Mouse (Mus musculus) intestine, postnatal 0 days (tissue): ENCODE data around the gene Ikbke. TPM values are rescaled to one million over a fixed set of nuclear protein-coding genes. Genes with fewer than 3 reads are reported as not detected.
A peak's percentile ranks its signal among the peaks of the same experiment; 100 is the strongest.

Experiments
- ATAC-seq: fragments of 200-750 bp; cut with Nextera tagmentation; 2 replicates; pipeline ENCODE4 v1.8.0; 2017; ENCODE audit warnings: mild to moderate bottlenecking, moderate TSS enrichment, moderate library complexity
- H3K27ac ChIP-seq: fragments of 300-500 bp; sonication (generic); 2 replicates; pipeline ENCODE4 v1.5.1; 2014; ENCODE audit warnings: mild to moderate bottlenecking, low read depth, low read length, moderate library complexity
- H3K27me3 ChIP-seq: fragments of 300-500 bp; sonication (generic); replicated peaks from 2 replicates; pipeline ENCODE4 v1.6.1; 2014; ENCODE audit warnings: low read length, mixed read lengths; ENCODE audit not compliant: control insufficient read depth, insufficient read depth
- H3K36me3 ChIP-seq: fragments of 300-500 bp; sonication (generic); 2 replicates; pipeline ENCODE4 v1.6.1; 2014; ENCODE audit warnings: mild to moderate bottlenecking, moderate library complexity; ENCODE audit not compliant: control insufficient read depth, insufficient read depth
- H3K4me1 ChIP-seq: fragments of 300-500 bp; sonication (generic); replicated peaks from 2 replicates; pipeline ENCODE4 v1.6.1; 2014; ENCODE audit warnings: antibody characterized with exemption, low read length, mixed read lengths; ENCODE audit not compliant: control insufficient read depth, insufficient read depth
- H3K4me2 ChIP-seq: fragments of 300-500 bp; sonication (generic); replicated peaks from 2 replicates; pipeline ENCODE4 v1.6.1; 2014; ENCODE audit warnings: low read depth, mild to moderate bottlenecking, moderate library complexity
- H3K4me3 ChIP-seq: fragments of 300-500 bp; sonication (generic); 2 replicates; pipeline ENCODE4 v1.5.1; 2014; ENCODE audit warnings: low read depth, low read length
- H3K9ac ChIP-seq: fragments of 300-500 bp; sonication (generic); 2 replicates; pipeline ENCODE4 v1.6.1; 2014; ENCODE audit warnings: mild to moderate bottlenecking, low read depth, low read length
- H3K9me3 ChIP-seq: fragments of 300-500 bp; sonication (generic); 2 replicates; pipeline ENCODE4 v1.6.1; 2016; ENCODE audit warnings: mixed run types; ENCODE audit not compliant: control insufficient read depth
- CTCF ChIP-seq: sonication (generic); IDR thresholded peaks from 2 replicates; pipeline ENCODE4 v1.5.1; 2016; ENCODE audit warnings: low read depth, mild to moderate bottlenecking, control low read depth, antibody characterized with exemption, moderate library complexity
- WGBS: fragments of 180-500 bp; shearing (Covaris S2); extraction: QIAGEN DNeasy Blood & Tissue Kit; methylation state at CpG from one replicate; pipeline ENCODE4 v1.1.7; 2014; 5-methylcytosine and 5-hydroxymethylcytosine counted together
- polyA plus RNA-seq: library from polyadenylated mRNA; unstranded; fragments of >200 nt; fragmentation: Nextera tagmentation; extraction: Ambion mirVana; gene quantifications from 2 replicates; pipeline ENCODE4 v1.2.1, GENCODE M21; 2015

Ikbke gene
- polyA plus RNA-seq, 1 experiment from 2014 or later, result 8.3 TPM

DNA sequence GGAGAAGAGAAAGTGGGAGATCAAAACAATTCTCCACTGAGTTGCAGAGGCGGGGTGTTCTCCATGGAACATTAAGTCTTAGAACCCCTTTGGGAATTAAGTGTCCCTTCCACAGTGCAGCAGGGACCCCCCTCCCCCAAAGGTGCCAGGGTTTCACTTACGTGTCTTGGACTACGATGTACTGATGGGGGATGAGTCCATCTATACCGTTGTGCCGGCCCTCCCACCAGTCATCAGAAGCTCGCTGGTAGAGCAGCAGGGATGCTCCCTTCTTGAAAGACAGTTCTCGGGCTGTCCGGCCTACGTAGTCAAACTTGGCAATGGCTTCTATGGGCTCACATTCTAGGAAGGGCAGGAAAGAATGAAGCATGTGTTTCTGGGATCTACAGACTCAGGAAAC lies 18.8 kb upstream of the Ikbke start:
- no peaks in the 10 kb centered on the region for H3K9me3 ChIP-seq
- no peak overlapping the region for H3K9ac ChIP-seq
- H3K4me2 ChIP-seq, result no peak overlapping the region
- WGBS, result 95% methylated on average over 9 of the region's 9 CpGs
- no peak for ATAC-seq
- no peak for TF ChIP-seq CTCF
- H3K4me3 ChIP-seq, result no peak overlapping the region
- peaks cover 25% of the 10 kb centered on the region; the same call in 1 of the 2 replicates for H3K36me3 ChIP-seq
- H3K27ac ChIP-seq, result no peak overlapping the region
- H3K27me3 ChIP-seq, result no peaks in the 10 kb centered on the region
- no peaks in the 10 kb centered on the region for H3K4me1 ChIP-seq

DNA sequence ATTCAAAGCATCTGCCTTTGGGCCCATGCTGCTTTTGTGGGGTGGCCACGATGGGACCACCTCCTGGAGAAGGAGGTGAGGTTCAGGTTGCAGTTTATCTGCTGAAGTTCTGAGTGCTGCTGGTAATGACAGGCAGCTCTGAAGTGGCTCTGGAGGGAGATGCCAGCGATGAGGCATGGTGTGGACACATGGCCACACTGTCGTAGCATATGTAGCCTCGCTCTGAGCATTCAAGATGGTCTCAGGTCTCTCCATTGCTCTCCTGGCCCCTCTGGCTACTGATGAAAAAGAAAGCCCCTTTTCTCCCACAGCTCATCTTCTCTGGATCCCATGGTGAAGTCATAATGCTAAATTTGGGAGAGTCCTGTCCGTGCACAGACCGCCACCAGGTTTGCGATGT lies 17.3 kb upstream of the Ikbke start:
- Histone ChIP-seq H3K4me3 (no peak overlapping the region), H3K27ac (no peak overlapping the region), H3K36me3 (peaks cover 25% of the 10 kb centered on the region; the same call in 1 of the 2 replicates), H3K9me3 (no peaks in the 10 kb centered on the region), H3K27me3 (no peaks in the 10 kb centered on the region), H3K9ac (no peak overlapping the region), H3K4me1 (no peaks in the 10 kb centered on the region), H3K4me2 (no peak overlapping the region)
- WGBS, result 90% methylated on average over 7 of the region's 7 CpGs
- no peak for ATAC-seq
- no peak for TF ChIP-seq CTCF

DNA sequence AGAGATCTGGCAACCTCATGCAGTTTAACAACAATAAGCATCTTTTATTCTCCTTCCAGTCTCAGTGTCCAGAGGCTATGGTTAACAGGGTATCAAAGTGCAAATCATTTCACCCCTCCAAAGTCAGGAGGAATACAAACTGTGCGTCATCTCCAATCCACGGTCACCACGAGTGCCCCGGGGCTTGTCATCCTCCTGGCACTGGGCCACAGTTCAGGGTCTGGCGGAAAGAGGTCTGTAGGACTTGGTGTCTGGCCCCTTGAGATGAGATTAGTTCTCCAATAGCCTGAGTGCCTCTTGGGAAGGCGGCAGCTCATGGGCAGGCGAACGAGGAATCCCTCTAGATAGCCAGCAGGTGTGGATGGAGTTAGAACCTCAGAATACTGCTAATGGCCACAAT lies 15.8 kb upstream of the Ikbke start:
- no peaks in the 10 kb centered on the region for H3K9me3 ChIP-seq
- WGBS, result 74% methylated on average over 8 of the region's 8 CpGs
- peaks cover 28% of the 10 kb centered on the region; the same call in 1 of the 2 replicates for H3K36me3 ChIP-seq
- H3K4me1 ChIP-seq, result no peaks in the 10 kb centered on the region
- H3K4me2 ChIP-seq, result no peak overlapping the region
- H3K27me3 ChIP-seq, result no peaks in the 10 kb centered on the region
- no peak overlapping the region for H3K9ac ChIP-seq
- H3K4me3 ChIP-seq, result no peak overlapping the region
- no peak for TF ChIP-seq CTCF
- ATAC-seq, result no peak
- H3K27ac ChIP-seq, result no peak overlapping the region

GRCm38 (mm10) chr1:131293922-131294250 lies 14.5 kb upstream of the Ikbke start:
- 96% methylated on average over 2 of the region's 2 CpGs for WGBS
- H3K36me3 ChIP-seq, result peaks cover 28% of the 10 kb centered on the region; the same call in 1 of the 2 replicates

DNA sequence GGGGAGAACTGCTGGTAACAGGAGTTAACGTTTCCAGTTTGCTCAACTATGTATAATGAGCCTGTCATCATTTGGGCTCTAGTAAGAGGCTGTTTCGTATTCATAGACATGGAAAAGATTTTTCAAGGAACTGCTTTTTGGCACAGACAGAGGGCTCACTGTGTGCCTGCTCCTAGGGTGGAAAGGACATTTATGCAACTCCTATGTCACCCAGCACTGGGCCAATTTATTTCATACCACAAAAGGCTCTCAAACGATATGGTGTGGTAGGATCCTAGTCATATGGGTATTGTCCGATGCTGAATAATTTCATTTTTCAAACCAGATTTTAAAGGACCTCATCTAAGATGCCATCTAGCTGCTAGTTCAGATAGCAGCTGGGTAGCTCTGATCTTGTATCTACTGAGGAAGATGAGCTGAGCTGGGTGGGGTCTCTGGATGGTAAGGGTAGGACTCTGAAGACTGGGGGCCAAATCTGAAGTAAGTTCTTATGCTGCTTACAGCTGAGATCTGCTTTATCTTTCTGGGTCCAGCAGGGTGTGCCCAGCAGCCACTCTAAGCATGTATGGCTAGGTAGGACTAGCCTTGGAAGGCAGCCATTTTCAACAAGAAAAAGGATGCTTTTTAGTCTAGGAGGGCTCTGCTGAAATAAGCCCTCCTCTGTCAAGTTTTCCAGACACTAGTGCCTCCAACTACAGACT lies 14.0 kb upstream of the Ikbke start:
- Histone ChIP-seq H3K4me2 (no peak overlapping the region), H3K4me3 (no peak overlapping the region), H3K36me3 (peaks cover 27% of the 10 kb centered on the region; the same call in 1 of the 2 replicates), H3K4me1 (no peaks in the 10 kb centered on the region), H3K27ac (no peak overlapping the region), H3K9me3 (no peaks in the 10 kb centered on the region), H3K9ac (no peak overlapping the region), H3K27me3 (no peaks in the 10 kb centered on the region)
- 79% methylated on average over 4 of the region's 4 CpGs for WGBS
- ATAC-seq, result no peak
- peak; percentile 16; the same call in 1 of the 2 replicates for TF ChIP-seq CTCF

More at GRCm38 (mm10) chr1:131293922-131294250, 14.5 kb upstream of the Ikbke start:
- no peaks in the 10 kb centered on the region for H3K27me3 ChIP-seq
- no peak overlapping the region for H3K4me2 ChIP-seq
- no peak overlapping the region for H3K27ac ChIP-seq
- no peak for TF ChIP-seq CTCF
- H3K4me1 ChIP-seq, result no peaks in the 10 kb centered on the region
- no peaks in the 10 kb centered on the region for H3K9me3 ChIP-seq
- no peak overlapping the region for H3K4me3 ChIP-seq
- no peak overlapping the region for H3K9ac ChIP-seq
- ATAC-seq, result no peak

- TF ChIP-seq CTCF, result peak; percentile 87
- ATAC-seq, result no peak
- Histone ChIP-seq H3K9ac (no peak overlapping the region), H3K4me1 (no peaks in the 10 kb centered on the region), H3K27me3 (no peaks in the 10 kb centered on the region), H3K4me3 (no peak overlapping the region), H3K4me2 (no peak overlapping the region), H3K9me3 (no peaks in the 10 kb centered on the region), H3K36me3 (peaks cover 12% of the 10 kb centered on the region; the same call in 1 of the 2 replicates), H3K27ac (no peak overlapping the region)
- WGBS, result 32% methylated on average over 2 of the region's 2 CpGs
Measured at GRCm38 (mm10) chr1:131290648-131291047, 11.2 kb upstream of the Ikbke start.
